Mouse (Mus musculus) kidney, adult 18-20 months (tissue): ENCODE measurements around the gene Slc8a3.
"Not testable (repeated sequence)": the region's sequence is repeated elsewhere in the genome, so short reads cannot be mapped to it uniquely, and the experiment has no call there.

Experiments
- DNase-seq: peaks from one replicate; pipeline ENCODE4 v3.0.0; 2021

Gene Slc8a3

DNA sequence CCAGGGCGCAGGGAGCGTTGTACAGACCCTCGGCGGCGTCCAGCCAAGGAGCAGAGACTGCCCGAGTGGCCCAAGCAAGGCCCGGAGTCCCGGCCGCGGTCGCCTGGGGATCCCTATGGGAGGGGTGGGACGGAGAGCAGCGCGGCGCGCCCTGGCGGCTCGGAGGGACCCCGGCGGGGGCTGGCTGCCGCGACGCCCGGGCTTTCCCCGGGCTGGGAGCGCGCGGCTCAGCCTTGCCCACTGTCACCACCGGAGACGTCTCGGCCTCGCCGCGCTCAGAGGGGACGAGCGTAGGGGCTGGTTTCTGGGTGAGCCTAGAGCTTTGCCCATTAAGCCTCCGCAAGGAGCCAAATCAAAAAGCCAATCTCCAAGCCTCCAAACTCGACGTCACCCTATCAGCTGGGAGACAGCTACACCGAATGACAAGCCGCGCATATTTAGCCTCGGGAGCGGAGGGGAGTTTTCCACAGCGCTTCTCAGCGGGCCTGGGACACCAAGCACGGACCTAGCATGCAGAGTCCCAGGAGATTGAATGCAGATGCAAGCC, at the start of gene Slc8a3:
Gene Slc8a3 (minus strand): TSS at position 306 of the 547 bp plus-strand sequence.
- DNase-seq = no peak

DNA sequence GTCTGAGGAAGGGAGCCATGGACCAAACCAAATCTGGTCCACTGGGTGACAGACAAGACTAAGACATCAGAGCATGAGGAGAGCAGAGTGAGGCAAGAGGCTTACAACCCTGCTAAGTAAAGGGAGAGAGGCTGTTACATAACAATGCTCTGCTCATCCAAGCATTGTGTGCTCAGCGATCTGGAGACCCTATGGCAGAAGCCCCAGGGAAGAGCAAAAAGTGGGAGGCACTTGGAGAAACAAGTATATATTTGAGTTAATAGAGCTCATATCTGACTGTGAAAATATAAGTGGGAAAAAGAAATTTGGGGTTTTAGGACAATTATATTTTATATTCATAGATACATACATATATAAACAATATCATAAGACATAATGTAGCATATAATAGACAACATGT, 46.4 kb upstream of the Slc8a3 start, which contains the start of gene Gm4787:
Gene Gm4787 (minus strand): TSS at position 101 of the 400 bp plus-strand sequence.
- DNase-seq = not testable (repeated sequence)

DNA sequence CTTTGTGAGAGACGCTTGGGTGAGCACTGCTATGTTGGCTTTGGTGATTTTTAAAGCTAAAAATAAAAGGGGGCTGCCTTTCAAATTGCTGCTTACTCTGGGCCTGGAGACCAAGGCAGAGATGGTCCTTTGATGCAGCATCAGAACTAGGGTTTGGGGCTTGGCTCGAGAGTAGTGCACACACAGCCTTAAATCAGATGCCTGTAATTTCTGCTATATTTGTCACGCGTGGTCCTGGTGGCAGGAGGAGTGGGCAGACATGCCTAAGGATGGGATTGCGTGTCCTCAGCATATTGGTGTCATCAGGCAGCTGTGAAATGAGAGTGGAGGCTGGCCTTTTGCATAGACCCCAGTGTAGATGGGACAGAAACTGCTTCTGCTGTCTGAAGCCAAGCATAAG, 861 bp upstream of the Slc8a3 start:
- DNase-seq = no peak

DNA sequence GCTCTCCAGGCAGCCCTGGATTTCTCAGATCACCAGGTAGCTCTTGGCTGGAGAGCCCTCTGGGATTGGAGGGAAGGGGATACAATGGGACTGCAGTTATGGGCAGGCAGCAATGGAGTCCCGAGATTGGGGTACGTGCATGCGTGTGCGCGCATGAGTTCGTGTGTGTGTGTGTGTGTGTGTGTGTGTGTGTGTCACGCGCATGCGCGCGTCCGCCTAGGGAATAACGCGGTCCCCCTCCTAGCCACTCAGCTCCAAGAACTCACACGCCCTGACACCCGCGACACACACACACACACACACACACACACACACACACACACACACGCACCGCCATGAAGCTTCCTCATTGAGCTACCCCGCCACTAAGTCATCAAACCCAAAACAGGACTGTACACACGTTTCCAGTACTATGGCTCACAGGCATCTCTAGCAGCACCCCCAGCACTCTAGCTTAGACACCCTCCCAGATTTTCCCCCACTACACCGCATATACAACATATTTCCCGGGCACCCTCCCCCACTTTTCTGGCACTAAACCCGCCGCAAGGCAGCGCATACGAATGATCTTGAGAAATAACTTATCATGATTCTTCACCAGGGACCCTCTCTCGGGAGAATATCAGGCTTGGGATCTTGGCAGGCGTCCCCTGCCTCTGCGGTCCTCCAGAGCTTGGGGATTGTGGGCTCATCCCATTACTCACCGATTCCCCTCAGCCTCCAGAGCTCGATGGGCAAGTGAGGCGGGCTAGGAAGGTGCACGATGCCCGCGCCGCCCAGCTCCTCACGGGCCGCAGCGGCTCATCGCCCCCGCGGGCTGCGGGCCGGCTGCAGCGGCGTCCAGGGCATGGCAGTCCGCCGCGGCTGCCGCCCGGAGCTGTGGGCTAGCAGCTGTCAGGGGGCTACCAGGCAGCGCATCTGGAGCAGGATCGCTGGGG, 774 bp downstream of the Slc8a3 start:
- DNase-seq = no peak

DNA sequence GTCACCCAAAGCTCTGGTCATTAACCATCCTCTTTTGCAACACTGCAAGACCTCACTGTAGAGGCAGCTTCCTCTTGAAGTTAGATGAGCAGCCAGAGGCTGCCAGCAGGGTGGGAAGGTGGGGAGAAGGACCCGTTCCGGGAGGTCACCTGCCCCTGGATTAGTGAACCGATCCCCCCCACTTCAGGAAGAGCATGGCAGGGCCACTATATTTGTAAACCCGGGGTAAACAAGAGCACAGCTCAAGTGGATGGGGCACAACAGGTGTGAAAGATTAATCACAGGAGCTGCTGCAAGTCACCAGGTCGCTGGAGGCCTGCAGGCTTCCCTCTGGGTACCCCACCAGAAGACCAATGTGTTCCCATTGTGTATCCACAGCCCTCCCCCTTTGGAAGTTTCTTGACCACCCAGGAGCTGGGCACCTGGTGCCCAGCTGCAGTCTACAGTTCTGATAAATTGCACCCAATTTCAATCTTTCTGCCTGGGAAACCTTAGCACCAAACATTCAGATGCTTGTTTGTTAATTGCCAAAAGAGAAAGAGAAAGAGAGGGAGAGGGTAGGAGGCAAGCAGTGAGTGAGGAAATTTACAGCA, 1.8 kb downstream of the Slc8a3 start:
- no peak for DNase-seq

DNA sequence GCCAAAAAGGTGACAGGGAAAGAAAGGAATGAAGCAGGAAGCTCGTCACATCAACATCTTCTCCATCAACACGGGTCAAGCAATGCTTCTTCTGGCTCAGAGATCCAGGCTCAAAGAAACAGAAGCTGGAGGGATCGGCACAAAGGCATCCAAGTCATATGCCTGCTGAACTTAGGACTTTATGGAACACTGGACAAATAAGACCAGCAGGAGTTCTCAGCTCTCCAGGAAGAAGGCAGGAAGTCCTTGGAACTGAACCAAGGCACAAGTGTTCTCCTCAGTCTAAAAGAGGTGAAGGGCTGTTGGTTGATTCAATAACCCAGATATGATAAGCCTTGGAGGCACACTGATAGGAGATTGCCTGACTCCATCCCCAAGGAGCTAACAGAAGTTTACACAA, 8.0 kb downstream of the Slc8a3 start:
- DNase-seq = no peak

DNA sequence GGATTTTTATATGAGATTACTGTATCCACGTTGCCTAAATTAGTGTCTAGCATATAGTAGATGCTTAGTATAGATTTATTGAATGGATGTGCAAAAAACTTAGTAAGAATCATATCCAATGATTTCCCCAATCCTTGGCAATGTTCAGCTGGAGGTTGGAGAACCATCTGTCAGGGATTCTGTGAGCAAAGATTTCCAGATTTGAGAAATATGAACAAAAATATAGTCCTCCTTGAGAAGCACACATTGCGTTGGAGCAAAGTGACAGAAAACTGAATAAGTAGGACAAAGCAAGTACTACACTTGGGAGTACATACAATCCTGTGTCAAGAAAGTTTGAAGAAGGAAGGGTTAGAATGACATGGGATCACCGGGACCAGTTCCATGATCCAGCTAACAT, 8.9 kb downstream of the Slc8a3 start:
- DNase-seq = no peak

DNA sequence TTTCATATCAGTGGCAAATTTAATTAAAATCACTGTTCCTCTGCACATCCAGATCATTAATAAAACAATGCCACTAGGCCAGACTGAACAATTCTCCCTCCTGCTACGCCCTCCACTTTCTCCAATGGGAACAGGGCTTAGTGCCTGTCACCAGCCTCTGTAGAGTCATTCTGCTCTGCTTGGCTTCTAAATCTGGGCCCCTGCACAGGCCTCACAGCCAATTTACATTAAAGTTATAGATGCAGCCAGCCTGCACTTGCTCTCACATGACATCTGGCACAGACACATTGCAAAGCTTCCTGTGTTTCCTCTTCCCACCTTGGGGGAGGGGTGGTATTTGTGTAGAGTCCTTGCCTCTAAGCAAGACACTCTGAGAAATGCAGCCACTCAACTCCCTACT, 12.0 kb downstream of the Slc8a3 start:
- no peak for DNase-seq

DNA sequence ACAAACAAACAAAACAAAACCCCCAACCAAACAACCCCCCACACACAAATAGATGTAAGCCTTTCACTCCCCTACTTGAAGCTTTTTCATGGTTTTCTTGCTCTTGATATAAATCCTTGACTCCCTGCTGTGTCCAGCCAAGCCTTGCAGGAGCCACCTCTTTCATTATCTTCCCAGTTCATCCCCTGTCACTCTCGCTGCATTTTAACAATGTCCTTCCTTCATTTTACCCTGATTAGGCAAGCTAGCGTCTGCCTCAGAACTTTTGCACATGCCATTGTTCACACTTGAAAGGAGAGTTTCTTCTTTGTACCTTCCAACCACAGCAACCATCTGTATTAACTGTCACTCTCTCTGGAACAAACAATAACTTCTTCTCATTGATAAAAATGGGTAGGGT, 15.2 kb downstream of the Slc8a3 start:
- no peak for DNase-seq

DNA sequence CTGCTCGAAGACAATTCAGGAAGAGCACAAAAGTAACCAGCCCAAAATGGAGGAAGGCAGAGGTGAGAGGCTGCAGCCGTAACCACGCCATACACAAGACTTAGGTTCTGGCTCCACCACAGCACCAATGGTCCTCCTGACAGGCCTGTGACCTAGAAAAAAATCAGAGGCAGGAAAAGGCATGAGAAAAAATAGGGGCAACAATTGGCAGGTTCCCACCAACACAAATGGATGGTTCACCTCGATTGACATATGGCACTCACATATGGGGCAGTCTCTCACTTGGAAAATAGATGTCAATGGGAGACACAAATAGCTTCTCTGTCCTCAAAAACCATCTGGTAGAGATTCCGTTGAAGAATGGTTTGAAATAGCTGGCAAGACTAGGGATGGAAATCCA, 17.0 kb downstream of the Slc8a3 start:
- no peak for DNase-seq

DNA sequence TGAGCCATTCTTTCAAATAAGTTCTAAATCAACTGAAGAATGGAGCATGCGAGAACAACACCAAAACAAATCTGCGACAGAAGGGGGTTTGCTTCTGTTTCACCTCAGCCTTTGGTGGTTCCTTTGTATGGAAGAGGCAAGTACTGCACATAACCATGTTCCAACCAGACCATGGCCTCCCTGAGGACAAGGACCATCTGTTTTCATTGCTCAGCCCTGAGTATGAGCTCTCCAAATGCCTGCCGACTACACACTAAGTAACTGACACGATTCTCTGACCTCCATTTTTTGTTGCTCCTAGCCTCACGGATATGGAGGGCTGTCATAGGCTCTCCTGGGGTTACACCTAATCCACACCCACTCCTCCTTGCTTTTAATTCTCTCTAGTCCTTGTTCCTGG, 29.4 kb downstream of the Slc8a3 start:
- no peak for DNase-seq

DNA sequence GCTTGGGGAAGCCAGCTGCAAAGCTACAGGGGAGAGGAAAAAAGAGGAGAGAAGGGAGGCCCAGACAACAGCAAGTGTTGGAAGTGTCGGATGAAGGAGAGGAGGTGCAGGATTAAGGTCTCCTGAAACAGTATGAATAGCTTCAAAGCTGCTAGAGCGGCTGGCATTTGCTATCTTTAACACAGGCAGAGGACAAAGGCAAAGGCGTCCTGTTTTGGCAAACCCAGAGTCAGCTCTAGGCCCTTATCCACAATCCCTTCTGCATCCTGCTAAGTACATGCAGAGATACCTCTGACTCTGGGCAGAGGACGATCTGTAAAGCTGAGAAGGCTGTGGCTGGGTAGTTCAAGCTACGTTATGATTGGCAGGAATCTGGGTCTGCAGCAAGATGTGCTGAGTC, 38.4 kb downstream of the Slc8a3 start:
- DNase-seq = no peak

DNA sequence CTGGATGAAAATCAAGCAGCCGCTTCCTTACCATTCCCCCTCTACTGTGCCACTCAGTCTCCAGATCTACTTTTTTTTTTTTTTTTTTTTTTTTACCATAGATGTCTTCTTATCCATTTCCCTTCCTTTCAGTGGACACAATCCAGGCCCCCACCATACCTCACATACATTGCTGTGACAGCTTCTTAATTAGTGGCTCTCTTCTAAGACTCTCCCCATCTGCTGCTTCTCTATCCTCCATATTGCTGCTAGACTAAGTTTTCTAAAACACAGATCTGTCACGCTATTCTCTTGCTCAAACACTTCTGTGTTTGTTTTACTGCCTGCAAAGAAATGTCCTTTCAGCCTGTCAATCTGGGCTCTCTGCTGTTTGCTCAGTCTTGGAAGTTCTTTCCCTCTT, 54.9 kb downstream of the Slc8a3 start:
- DNase-seq = no peak

DNA sequence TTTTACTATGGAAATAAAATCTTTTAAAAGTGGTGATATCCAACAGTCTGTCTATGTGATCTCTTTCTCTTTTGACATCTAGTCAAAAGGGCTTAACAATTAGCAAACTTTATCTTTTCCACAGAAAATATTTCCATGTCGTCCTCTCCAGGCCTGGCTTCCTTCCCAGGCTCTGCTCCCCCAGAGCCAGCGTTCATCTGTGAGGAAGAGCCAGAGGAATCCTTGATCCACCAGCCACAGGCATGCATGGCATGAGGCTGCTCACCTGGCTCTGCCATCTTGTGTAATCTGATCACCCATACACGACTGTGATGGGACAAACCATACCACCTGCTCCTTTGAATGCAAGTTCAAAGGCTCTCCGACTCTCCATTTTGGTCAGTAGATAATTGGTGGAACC, 58.4 kb downstream of the Slc8a3 start:
- no peak for DNase-seq

DNA sequence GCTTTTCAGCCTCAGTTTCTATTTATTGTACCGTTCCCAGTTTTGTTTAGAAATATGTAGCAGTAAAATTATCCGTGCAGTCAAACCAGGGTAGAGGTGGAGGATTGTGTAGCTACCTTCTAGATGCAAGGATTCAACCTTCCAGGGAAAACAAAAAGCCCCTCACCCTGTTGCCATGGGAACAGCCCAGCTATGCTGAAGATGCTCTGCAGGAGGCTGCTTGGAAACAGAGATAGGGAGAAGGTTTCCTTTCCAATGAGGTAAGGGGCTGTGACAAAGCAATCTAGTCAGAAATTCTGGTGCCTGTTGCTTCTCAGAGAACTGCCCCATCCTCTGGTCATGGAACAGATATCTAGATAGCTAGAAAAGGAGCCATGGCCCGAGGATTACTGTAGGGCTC, 59.6 kb downstream of the Slc8a3 start:
- DNase-seq = no peak

DNA sequence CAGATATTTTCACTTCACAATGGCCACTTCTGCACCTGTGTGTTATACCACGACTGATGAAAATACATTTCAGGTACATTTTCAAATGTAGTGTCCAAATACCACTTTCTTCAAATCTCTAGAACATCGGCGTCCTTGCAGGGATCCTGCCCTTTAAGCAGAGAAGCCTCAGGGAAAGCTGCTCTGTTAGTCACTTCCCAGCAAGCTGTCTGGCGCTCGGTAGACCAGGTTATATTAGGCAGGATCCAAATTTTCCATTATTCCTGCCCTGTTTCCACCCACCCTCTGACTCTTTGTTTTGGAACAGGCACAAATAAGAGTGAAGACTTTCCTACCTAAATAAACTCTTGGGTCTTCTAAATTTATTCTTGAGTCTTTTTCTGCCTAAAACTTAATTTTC, 63.7 kb downstream of the Slc8a3 start:
- no peak for DNase-seq

DNA sequence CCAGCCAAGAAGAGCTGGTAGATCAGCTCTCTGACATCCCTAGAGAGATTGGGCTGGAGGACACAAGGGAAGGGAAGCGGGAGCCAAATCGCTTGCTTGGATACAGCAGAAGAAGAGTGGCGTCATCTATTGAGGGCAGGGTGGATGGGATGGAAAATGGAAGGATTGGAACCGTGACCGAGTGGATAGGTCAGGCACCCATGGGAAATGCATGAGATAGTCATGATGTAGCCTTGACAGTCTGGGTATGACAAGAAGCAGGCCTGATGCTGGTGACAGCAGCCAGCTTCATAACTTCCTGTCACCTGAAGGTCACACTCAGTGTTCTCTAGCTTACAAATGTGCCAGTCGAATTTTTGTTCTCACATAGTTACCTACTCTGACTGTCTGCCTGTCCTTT, 70.2 kb downstream of the Slc8a3 start:
- DNase-seq = no peak

DNA sequence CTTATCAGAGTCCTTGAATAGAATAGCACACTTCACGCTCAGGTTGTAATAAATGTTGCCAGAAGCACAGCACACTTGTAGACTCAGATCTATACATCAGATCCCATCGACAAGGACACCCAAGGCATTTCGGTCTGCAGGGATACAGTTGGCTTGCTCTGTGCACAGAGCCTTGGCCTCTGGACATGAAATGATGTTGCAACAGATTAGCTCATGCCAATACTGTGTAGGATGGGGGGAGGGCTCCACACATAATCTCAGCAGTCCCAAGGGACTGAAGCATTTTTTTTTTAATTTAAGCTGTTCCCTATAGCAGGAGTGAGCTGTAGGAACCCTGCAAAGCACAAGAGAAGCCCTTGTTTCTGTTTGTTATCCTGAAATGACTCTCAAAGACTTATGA, 74.8 kb downstream of the Slc8a3 start:
- DNase-seq = no peak

DNA sequence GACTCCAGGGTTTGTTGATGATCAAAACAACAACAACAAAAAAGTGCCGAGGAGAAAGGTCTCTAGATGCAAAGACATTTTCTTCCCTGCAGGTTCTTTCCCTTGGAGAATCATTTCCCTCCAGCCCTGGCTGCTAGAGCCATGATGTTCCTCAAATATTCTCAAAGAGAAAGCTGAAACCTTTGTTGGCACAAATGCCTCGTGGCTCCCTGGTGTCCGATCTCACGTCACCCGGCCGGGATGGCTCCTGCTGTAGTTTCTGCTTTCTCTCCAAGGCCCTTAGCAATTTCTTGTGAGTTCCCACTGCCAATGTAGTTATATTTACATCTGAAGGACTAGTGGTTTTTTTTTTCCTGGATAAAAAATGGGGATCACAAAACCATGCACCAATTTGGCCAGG, 87.6 kb downstream of the Slc8a3 start:
- DNase-seq = no peak

DNA sequence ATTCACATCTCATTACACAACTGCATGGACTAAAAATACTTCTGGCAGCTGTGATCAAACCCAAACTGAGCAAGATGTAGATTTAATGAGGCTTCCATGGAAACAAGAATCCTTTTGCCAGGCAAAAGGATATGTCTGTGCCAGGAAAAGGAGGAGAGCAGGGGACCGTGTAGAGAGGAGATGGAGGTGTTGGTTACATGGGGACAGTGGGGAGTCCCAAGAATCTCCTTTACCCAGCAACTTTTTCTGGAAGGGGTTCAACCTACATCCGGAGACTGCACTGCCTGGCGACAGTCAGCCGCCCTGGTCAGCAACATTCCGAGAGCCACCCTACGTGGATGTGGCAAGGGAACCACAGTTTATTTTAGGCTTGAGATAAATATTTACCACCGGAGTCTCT, 88.0 kb downstream of the Slc8a3 start:
- DNase-seq = no peak

DNA sequence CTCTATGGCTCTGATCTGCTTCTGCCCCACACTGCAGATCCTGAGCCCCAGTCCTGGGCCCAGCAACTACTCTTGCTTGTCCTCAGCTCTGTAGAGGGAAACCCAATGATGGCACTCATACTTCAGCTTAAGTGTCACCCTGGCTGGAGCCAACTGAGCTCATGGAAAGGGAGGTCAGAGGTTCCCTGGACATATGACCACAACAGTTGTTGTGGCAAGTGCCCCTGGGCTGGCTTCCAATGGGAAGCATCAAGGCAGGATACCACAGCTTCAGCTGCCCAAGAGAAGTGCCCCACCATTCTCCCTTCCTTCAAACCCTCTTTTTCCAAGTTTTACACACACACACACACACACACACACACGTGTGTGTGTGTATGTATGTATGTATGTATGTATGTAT, 88.5 kb downstream of the Slc8a3 start:
- no peak for DNase-seq

DNA sequence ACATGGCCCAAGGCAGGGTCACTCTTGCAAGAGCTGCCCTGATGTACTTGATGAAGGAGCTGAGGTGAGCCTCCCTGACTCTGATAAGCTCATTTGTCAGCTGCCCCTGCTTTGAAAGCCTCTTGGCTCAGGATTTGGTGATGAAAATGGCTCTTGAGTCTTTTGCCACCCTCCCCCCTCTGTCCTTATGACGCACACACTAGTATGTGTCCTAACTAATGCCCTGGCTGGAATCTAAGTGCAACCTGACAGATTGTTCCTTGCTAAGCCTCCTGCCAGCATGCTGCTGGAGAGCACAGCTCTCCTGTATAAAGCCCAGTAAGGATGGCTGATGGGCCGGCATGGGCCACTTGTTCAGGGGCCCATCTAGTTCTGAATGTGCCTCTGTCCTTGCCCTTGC, 91.3 kb downstream of the Slc8a3 start:
- no peak for DNase-seq

DNA sequence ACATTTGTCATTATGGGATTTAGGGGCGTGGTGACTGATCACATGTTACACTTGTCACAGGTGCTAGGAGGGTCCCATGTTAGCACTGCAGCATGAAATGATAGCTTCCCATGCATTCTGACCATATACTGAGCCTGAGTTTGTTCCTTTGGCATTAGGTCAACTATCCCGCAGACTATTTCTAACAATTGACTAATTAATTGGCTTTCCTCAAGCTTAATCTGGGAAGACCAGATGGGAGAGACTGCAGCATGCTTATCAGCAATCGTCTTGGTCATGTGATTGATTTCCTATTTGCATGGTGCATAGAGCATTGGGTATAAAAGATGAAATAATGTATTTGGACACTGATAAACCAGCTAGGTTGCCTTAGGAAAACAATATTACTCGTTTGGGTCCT, 91.9 kb downstream of the Slc8a3 start:
- no peak for DNase-seq

DNA sequence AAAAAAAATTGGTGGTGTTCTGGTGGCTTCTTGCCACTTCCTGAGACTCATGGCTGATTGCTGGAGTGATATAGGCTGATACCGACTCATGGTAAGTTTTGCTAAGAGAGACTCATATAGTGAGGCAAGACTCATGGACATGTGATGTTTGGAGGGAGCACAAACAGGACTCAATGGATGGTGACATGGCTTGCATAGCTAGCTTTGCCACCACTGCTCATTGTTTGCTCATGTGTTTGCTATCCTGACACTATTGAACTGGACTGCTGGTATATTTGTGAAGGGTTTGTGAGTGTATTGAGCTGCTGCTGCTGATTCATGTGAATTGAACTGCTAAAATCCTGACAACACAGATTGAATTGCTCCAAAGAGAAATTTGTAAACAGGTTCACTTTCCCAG, 95.8 kb downstream of the Slc8a3 start:
- no peak for DNase-seq
